Mouse (Mus musculus) embryonic facial prominence, embryonic 10.5 days (tissue): ENCODE results near the gene Hdac9. TPM values are rescaled to one million over a fixed set of nuclear protein-coding genes. Genes with fewer than 3 reads are reported as not detected.

Source experiments
- DNase-seq: peaks from one replicate; pipeline ENCODE4 v3.0.0-alpha.2; 2017; ENCODE audit warnings: low spot score
- H3K27ac ChIP-seq: fragments of 300-500 bp; sonication (generic); replicated peaks from 2 replicates; pipeline ENCODE4 v1.5.1; 2016; ENCODE audit warnings: mild to moderate bottlenecking
- H3K27me3 ChIP-seq: fragments of 300-500 bp; sonication (generic); replicated peaks from 2 replicates; pipeline ENCODE4 v1.6.1; 2016; ENCODE audit warnings: low read depth, mild to moderate bottlenecking; ENCODE audit not compliant: poor library complexity, severe bottlenecking
- H3K36me3 ChIP-seq: fragments of 300-500 bp; sonication (generic); replicated peaks from 2 replicates; pipeline ENCODE4 v1.6.1; 2016; ENCODE audit warnings: mild to moderate bottlenecking, moderate library complexity
- H3K4me1 ChIP-seq: fragments of 300-500 bp; sonication (generic); 2 replicates; pipeline ENCODE4 v1.6.1; 2016
- H3K4me3 ChIP-seq: fragments of 300-500 bp; sonication (generic); 2 replicates; pipeline ENCODE4 v1.5.1; 2016; ENCODE audit warnings: mild to moderate bottlenecking, moderate library complexity
- H3K9me3 ChIP-seq: fragments of 300-500 bp; sonication (generic); 2 replicates; pipeline ENCODE4 v1.6.1; 2016; ENCODE audit warnings: mild to moderate bottlenecking
- WGBS: fragments of 180-500 bp; shearing (Covaris S2); methylation state at CpG from one replicate; pipeline ENCODE4 v1.1.7; 2016; 5-methylcytosine and 5-hydroxymethylcytosine counted together
- polyA plus RNA-seq: library from polyadenylated mRNA; unstranded; fragments of >200 nt; fragmentation: Nextera tagmentation; extraction: Ambion mirVana; gene quantifications from 2 replicates; pipeline ENCODE4 v1.2.1, GENCODE M21; 2016

Gene Hdac9
- polyA plus RNA-seq, 1 experiment from 2014 or later, result 3.5 TPM

- no peak overlapping the region for H3K27ac ChIP-seq
- no peak for DNase-seq
Observed at GRCm38 (mm10) chr12:34554803-34555202, 362.1 kb downstream of the Hdac9 start.

DNA sequence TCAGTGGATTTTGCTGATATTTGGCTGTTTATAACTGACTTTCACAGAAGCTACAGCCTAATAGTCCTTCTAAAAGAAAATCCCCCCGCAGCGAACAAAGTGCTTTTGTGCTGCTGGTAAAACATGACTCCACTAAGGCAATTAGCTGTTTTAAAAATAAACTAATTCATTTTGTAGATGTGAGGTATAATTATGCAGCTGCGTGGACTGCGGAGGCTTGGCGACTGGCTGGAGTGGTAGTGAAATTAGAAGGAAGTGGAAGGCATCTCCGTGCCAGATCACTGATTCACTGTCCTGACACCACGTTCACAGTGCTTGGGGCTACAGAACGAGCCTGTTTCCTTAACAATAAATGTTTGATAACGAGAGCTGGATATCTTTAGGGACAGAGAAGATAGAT, 366.6 kb downstream of the Hdac9 start:
- 46% methylated on average over 9 of the region's 9 CpGs for WGBS
- H3K4me1 ChIP-seq, result 0 out of 2 replicates have a peak, but pooled peaks cover 4% of the 10 kb centered on the region
- no peak for DNase-seq

More at GRCm38 (mm10) chr12:34554803-34555202, 362.1 kb downstream of the Hdac9 start:
- Histone ChIP-seq H3K4me1 (peaks cover 10% of the 10 kb centered on the region), H3K9me3 (no peaks in the 10 kb centered on the region), H3K36me3 (no peaks in the 10 kb centered on the region), H3K4me3 (no peak overlapping the region), H3K27me3 (no peaks in the 10 kb centered on the region)

DNA sequence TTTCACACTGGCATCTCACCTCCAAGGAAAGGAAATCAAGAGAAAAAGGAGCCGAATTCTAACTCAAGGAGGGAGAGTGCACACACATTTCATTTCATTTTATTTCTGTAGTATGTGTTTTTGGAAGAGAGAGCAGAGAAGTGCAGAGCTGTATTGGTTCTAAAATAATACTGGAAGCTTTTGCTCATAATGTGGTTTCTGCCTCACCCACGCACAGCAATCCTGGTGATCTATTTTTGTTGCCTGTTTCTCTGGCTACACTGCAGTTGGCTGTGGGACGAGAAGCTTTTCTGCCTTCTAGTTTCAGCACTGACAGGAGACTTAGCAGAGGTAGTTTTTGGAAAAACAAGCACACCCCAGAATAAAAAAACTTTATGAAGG, 387.7 kb downstream of the Hdac9 start:
- H3K27ac ChIP-seq, result no peak overlapping the region
- no peaks in the 10 kb centered on the region for H3K36me3 ChIP-seq
- 35% methylated on average over 3 of the region's 3 CpGs for WGBS
- no peak for DNase-seq
- peaks cover 25% of the 10 kb centered on the region for H3K4me1 ChIP-seq
- H3K27me3 ChIP-seq, result no peaks in the 10 kb centered on the region
- H3K4me3 ChIP-seq, result no peak overlapping the region
- no peaks in the 10 kb centered on the region for H3K9me3 ChIP-seq

More for the DNA sequence above, 366.6 kb downstream of the Hdac9 start:
- Histone ChIP-seq H3K27ac (no peak overlapping the region), H3K4me3 (no peak overlapping the region), H3K27me3 (no peaks in the 10 kb centered on the region), H3K9me3 (no peaks in the 10 kb centered on the region), H3K36me3 (no peaks in the 10 kb centered on the region)

- DNase-seq, result peak; percentile 22
- Histone ChIP-seq H3K4me3 (peak overlapping the region; percentile 41), H3K36me3 (no peaks in the 10 kb centered on the region), H3K27me3 (no peaks in the 10 kb centered on the region), H3K4me1 (peaks cover 25% of the 10 kb centered on the region), H3K27ac (peak overlapping the region; percentile 69), H3K9me3 (no peaks in the 10 kb centered on the region)
- 15% methylated on average over 11 of the region's 11 CpGs for WGBS
Observed at GRCm38 (mm10) chr12:34528201-34529164, 388.4 kb downstream of the Hdac9 start.

DNA sequence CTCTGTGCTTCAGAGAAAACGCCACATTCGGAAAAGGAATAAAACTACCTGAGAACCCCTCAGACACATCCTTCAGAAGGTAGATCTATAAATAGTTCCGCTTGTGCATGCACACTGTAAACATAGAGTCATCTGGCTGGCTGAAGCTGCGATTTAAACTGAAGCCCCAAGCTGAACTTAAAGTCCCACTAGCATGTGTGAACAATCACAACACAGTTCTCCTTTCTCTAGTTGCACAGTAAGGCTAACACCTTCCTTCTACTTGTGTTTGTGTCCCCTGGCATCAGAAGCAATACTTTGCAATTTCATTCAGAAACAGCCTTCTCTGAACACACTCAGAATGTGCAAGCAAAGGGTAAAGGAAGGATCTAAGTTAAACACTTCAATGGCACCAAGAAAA, 389.1 kb downstream of the Hdac9 start:
- Histone ChIP-seq H3K4me1 (peaks cover 25% of the 10 kb centered on the region), H3K36me3 (no peaks in the 10 kb centered on the region), H3K9me3 (no peaks in the 10 kb centered on the region), H3K27me3 (no peaks in the 10 kb centered on the region), H3K4me3 (peak overlapping the region; percentile 41; the same call in 1 of the 2 replicates), H3K27ac (peak overlapping the region; percentile 69)
- WGBS, result 79% methylated on average over 4 of the region's 4 CpGs
- no peak for DNase-seq

DNA sequence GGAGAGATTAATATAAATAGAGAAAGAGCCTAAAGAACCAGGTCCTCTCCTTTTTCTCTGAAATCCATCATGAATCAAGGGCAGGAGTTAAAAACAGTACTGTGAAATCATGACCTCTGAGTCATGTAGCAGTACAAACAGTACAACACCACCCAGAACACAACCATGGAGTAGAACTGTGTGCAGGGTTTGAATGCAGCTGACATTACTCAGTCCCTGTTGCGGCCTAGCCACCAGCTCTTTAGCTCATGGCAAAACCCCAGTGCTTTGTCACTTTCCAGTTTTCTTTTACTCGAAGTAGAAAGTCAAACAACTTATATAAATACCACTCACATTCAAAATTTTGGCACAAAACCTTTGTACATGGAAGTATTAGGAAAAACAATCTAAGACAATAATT, 395.4 kb downstream of the Hdac9 start:
- H3K36me3 ChIP-seq, result no peaks in the 10 kb centered on the region
- no peaks in the 10 kb centered on the region for H3K27me3 ChIP-seq
- 89% methylated on average over 2 of the region's 2 CpGs for WGBS
- DNase-seq, result no peak
- no peak overlapping the region for H3K4me3 ChIP-seq
- no peaks in the 10 kb centered on the region for H3K4me1 ChIP-seq
- H3K27ac ChIP-seq, result no peak overlapping the region
- no peaks in the 10 kb centered on the region for H3K9me3 ChIP-seq

GRCm38 (mm10) chr12:34516769-34517562, 399.9 kb downstream of the Hdac9 start:
- WGBS, result 74% methylated on average over 6 of the region's 6 CpGs
- no peaks in the 10 kb centered on the region for H3K9me3 ChIP-seq
- no peak overlapping the region for H3K27ac ChIP-seq
- H3K27me3 ChIP-seq, result no peaks in the 10 kb centered on the region
- no peaks in the 10 kb centered on the region for H3K36me3 ChIP-seq
- no peak overlapping the region for H3K4me3 ChIP-seq
- no peaks in the 10 kb centered on the region for H3K4me1 ChIP-seq
- DNase-seq, result no peak

DNA sequence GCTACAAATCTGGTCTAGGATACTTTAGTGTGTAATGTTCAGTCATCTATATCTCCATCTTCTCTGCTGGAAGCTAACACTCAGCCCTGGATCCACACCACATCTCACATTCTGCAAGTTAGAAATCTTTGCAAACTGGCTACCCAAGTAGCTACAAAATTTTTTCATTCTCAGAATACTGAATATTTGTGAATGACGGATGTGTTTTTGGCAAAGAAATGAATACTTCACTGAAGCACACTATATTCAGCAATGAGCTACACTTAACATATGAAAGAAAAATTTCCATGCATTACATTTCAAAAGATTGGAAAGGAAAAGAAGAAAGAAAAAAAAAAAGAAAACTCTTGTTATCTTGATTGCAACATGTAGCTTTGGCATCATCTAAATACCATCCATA, 410.6 kb downstream of the Hdac9 start:
- H3K27me3 ChIP-seq, result no peaks in the 10 kb centered on the region
- DNase-seq, result no peak
- WGBS, result 89% methylated on average over 1 of the region's 1 CpGs

GRCm38 (mm10) chr12:34498751-34499626, 417.9 kb downstream of the Hdac9 start:
- DNase-seq, result no peak
- Histone ChIP-seq H3K4me3 (no peak overlapping the region), H3K27ac (no peak overlapping the region), H3K9me3 (no peaks in the 10 kb centered on the region), H3K27me3 (no peaks in the 10 kb centered on the region), H3K4me1 (peaks cover 8% of the 10 kb centered on the region; the same call in 1 of the 2 replicates), H3K36me3 (no peaks in the 10 kb centered on the region)
- 69% methylated on average over 9 of the region's 9 CpGs for WGBS

More for the DNA sequence above, 410.6 kb downstream of the Hdac9 start:
- H3K4me1 ChIP-seq, result no peaks in the 10 kb centered on the region
- no peaks in the 10 kb centered on the region for H3K36me3 ChIP-seq
- no peak overlapping the region for H3K27ac ChIP-seq
- H3K4me3 ChIP-seq, result no peak overlapping the region
- H3K9me3 ChIP-seq, result no peaks in the 10 kb centered on the region

DNA sequence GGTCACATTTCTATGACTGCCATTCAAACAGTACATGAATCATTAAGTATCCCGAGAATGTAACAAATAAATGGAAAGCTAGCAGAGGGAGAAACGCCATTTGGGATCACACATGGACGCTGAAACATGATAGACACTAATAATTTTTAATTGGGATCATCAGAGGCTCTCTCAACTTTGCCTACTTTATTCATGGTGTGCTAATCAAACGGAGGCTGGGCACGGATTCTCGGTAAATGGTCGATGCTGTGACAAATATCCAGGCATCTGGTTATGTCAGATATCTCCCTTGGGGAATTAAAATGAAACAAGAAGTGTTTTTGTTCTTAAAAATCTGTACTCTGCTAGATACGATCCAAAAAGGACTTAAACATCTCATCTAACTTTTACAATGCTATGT, 418.6 kb downstream of the Hdac9 start:
- no peak overlapping the region for H3K4me3 ChIP-seq
- H3K4me1 ChIP-seq, result peaks cover 8% of the 10 kb centered on the region; the same call in 1 of the 2 replicates
- H3K9me3 ChIP-seq, result no peaks in the 10 kb centered on the region
- DNase-seq, result no peak
- WGBS, result 72% methylated on average over 8 of the region's 8 CpGs
- H3K27me3 ChIP-seq, result no peaks in the 10 kb centered on the region
- no peak overlapping the region for H3K27ac ChIP-seq
- H3K36me3 ChIP-seq, result no peaks in the 10 kb centered on the region

GRCm38 (mm10) chr12:34497702-34498101, 419.2 kb downstream of the Hdac9 start:
- H3K36me3 ChIP-seq, result no peaks in the 10 kb centered on the region
- H3K4me1 ChIP-seq, result peaks cover 8% of the 10 kb centered on the region; the same call in 1 of the 2 replicates
- H3K9me3 ChIP-seq, result no peaks in the 10 kb centered on the region
- 78% methylated on average over 3 of the region's 3 CpGs for WGBS
- no peaks in the 10 kb centered on the region for H3K27me3 ChIP-seq
- H3K27ac ChIP-seq, result no peak overlapping the region
- DNase-seq, result no peak
- H3K4me3 ChIP-seq, result no peak overlapping the region

DNA sequence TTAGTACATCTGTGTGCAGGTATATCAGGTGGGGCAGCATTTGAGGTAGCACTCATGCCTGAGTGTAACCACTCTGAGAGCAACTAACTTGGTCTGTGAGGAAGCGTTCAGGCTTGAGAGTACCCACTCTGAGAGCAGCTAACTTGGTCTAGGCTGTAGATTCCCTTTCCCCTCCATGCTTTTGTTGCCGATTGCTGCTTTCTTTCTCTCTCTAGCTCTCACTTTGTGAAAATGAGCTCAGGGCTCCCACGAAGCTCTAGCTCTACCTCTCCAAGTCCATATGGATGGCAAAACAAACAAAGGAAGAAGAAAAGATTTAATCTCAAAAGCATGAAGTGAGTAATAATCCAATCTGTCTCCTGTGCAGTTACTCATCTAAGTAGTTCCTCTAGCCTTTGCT, 421.0 kb downstream of the Hdac9 start:
- Histone ChIP-seq H3K4me3 (peak overlapping the region; percentile 36), H3K4me1 (peaks cover 8% of the 10 kb centered on the region; the same call in 1 of the 2 replicates), H3K27ac (no peak overlapping the region; the same call in 1 of the 2 replicates), H3K9me3 (no peaks in the 10 kb centered on the region), H3K36me3 (no peaks in the 10 kb centered on the region), H3K27me3 (no peaks in the 10 kb centered on the region)
- WGBS, result 52% methylated on average over 3 of the region's 3 CpGs
- DNase-seq, result no peak
